Mouse (Mus musculus) hindbrain, embryonic 11.5 days (tissue): ENCODE data around the gene Cfap99. TPM values are rescaled to one million over a fixed set of nuclear protein-coding genes. Genes with fewer than 3 reads are reported as not detected.

ENCODE experiments used
- ATAC-seq: fragments of 200-750 bp; cut with Nextera tagmentation; 2 replicates; pipeline ENCODE4 v1.8.0; 2017; ENCODE audit warnings: mild to moderate bottlenecking, moderate TSS enrichment, moderate library complexity; ENCODE audit not compliant: low FRiP score
- DNase-seq: peaks from one replicate; pipeline ENCODE4 v3.0.0-alpha.2; 2015; ENCODE audit warnings: low spot score
- H3K27ac ChIP-seq: fragments of 300-500 bp; sonication (generic); 2 replicates; pipeline ENCODE4 v1.5.1; 2014; ENCODE audit warnings: mild to moderate bottlenecking, low read depth, low read length
- H3K27me3 ChIP-seq: fragments of 300-500 bp; sonication (generic); 2 replicates; pipeline ENCODE4 v1.6.1; 2014; ENCODE audit warnings: mild to moderate bottlenecking, low read length, moderate library complexity, mixed read lengths; ENCODE audit not compliant: control insufficient read depth, insufficient read depth
- H3K36me3 ChIP-seq: fragments of 300-500 bp; sonication (generic); 2 replicates; pipeline ENCODE4 v1.6.1; 2014; ENCODE audit warnings: mild to moderate bottlenecking, low read length, moderate library complexity, mixed read lengths; ENCODE audit not compliant: control insufficient read depth, insufficient read depth
- H3K4me1 ChIP-seq: fragments of 300-500 bp; sonication (generic); replicated peaks from 2 replicates; pipeline ENCODE4 v1.6.1; 2014; ENCODE audit warnings: low read length, mixed read lengths; ENCODE audit not compliant: control insufficient read depth, insufficient read depth
- H3K4me2 ChIP-seq: fragments of 300-500 bp; sonication (generic); replicated peaks from 2 replicates; pipeline ENCODE4 v1.6.1; 2014; ENCODE audit warnings: mild to moderate bottlenecking, low read depth, low read length
- H3K4me3 ChIP-seq: fragments of 300-500 bp; sonication (generic); 2 replicates; pipeline ENCODE4 v1.5.1; 2014; ENCODE audit warnings: low read depth, low read length
- H3K9ac ChIP-seq: fragments of 300-500 bp; sonication (generic); 2 replicates; pipeline ENCODE4 v1.6.1; 2014; ENCODE audit warnings: low read depth, low read length
- H3K9me3 ChIP-seq: fragments of 300-500 bp; sonication (generic); 2 replicates; pipeline ENCODE4 v1.6.1; 2016; ENCODE audit warnings: low read length; ENCODE audit not compliant: control insufficient read depth
- WGBS: fragments of 180-500 bp; shearing (Covaris S2); extraction: QIAGEN DNeasy Blood & Tissue Kit; methylation state at CpG from one replicate; pipeline ENCODE4 v1.1.7; 2014; 5-methylcytosine and 5-hydroxymethylcytosine counted together
- polyA plus RNA-seq: library from polyadenylated mRNA; unstranded; fragments of >200 nt; fragmentation: Nextera tagmentation; extraction: Ambion mirVana; gene quantifications from 2 replicates; pipeline ENCODE4 v1.2.1, GENCODE M21; 2014

The Cfap99 gene
- polyA plus RNA-seq, 1 experiment from 2014 or later, result 0.20 TPM

DNA sequence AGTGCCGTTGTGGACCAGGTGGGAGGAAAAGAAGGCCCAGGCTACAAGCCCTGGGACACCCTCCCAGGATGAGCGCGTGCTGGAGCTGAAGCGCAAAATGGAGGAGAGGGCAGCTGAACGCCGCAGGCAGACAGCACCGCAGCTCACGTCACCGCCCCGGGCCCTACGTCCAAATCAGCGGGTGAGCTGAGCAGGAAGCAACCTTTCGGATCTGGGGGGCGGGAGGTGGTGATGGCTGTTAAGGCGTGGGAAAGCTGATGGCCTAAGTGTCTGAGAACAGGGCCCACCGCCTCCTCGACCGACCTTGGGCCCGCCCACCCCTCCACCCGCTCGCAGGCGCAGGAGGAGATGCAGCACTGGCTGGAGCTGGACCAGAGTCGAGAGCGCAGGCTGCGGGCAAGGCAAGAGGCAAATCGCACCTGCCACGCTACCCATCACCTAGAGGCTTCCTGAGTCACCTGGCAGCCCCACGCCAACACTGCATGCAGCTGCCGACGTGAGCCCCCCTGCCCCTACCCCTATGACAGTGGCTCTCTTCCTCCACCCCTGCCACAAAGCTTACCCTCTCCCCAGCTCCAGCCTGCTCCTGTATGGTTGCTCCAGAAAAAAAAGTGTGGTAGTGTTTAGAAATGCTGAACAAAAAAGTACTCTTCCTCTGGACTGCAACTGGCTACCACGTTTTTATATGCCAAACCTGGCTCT is 38.6 kb downstream of the Cfap99 start:
- Histone ChIP-seq H3K4me3 (peak overlapping the region; percentile 18; the same call in 1 of the 2 replicates), H3K27ac (no peak overlapping the region), H3K4me2 (peak overlapping the region; percentile 45), H3K27me3 (no peaks in the 10 kb centered on the region), H3K4me1 (peaks cover 4% of the 10 kb centered on the region; the same call in 1 of the 2 replicates), H3K36me3 (no peaks in the 10 kb centered on the region), H3K9ac (peak overlapping the region; percentile 60), H3K9me3 (no peaks in the 10 kb centered on the region)
- WGBS, result 16% methylated on average over 29 of the region's 31 CpGs
- peak; percentile 59; the same call in 1 of the 2 replicates for ATAC-seq
- DNase-seq, result peak; percentile 51

DNA sequence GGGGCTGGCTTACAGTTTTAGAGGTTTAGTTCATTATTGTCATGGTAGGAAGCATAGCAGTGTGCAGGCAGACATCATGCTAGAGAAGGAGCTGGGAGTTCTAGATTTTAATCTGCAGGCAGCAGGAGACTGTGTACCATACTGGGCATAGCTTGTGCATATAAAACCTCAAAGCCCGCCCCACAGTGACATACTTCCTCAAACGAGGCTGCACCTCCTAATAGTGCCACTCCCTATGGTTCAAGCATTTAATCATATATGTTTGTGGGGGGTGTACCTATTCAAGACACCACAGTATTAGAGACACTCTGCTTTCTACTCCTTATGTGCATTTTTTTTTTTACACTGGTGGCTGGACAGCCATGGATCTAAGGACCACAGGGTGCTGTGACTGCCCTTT is 41.7 kb downstream of the Cfap99 start:
- Histone ChIP-seq H3K4me3 (no peak overlapping the region), H3K36me3 (no peaks in the 10 kb centered on the region), H3K9ac (no peak overlapping the region), H3K27ac (no peak overlapping the region), H3K9me3 (no peaks in the 10 kb centered on the region), H3K4me1 (peaks cover 4% of the 10 kb centered on the region; the same call in 1 of the 2 replicates), H3K27me3 (no peaks in the 10 kb centered on the region), H3K4me2 (no peak overlapping the region)
- WGBS, result 84% methylated on average over 2 of the region's 2 CpGs
- DNase-seq (no peak), ATAC-seq (no peak)

DNA sequence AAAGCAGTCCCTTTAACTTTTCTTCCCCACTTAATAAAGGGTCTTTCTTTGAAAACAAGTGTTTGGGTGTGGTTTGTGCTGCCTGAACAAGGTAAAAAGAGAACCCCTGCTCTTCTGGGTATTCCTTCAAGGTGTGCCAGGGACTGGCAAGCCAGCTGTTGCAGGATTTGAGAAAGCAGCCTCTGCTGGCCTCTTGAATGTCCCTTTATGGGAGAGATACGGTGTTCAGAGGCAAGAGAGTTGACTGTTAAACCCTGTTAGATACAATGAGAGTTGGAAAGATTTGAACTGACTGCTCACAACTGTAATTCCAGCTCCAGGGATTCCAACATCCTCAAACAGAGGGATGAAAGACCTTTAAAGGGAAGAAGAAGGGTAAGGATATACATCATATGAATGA is 45.7 kb downstream of the Cfap99 start:
- Histone ChIP-seq H3K4me1 (no peaks in the 10 kb centered on the region), H3K36me3 (no peaks in the 10 kb centered on the region), H3K9me3 (no peaks in the 10 kb centered on the region), H3K27me3 (no peaks in the 10 kb centered on the region), H3K27ac (no peak overlapping the region), H3K9ac (no peak overlapping the region), H3K4me2 (no peak overlapping the region), H3K4me3 (no peak overlapping the region)
- DNase-seq (no peak), ATAC-seq (no peak)
- WGBS, result 91% methylated on average over 1 of the region's 1 CpGs

GRCm38 (mm10) chr5:34335539-34336096 is 47.2 kb downstream of the Cfap99 start:
- no peaks in the 10 kb centered on the region for H3K27me3 ChIP-seq
- H3K4me2 ChIP-seq, result peak overlapping the region; percentile 93
- WGBS, result 2% methylated on average over 21 of the region's 21 CpGs
- peak overlapping the region; percentile 85 for H3K27ac ChIP-seq
- no peaks in the 10 kb centered on the region for H3K4me1 ChIP-seq
- H3K4me3 ChIP-seq, result peak overlapping the region; percentile 100
- ATAC-seq (peak; percentile 68), DNase-seq (no peak)
- H3K36me3 ChIP-seq, result no peaks in the 10 kb centered on the region
- H3K9ac ChIP-seq, result peak overlapping the region; percentile 96
- H3K9me3 ChIP-seq, result no peaks in the 10 kb centered on the region

GRCm38 (mm10) chr5:34336097-34336774 is 47.8 kb downstream of the Cfap99 start, which contains the start of gene Rnf4:
Gene Rnf4 (plus strand): TSS chr5:34336289.
- WGBS, result under 1% methylated on average over 62 of the region's 67 CpGs

GRCm38 (mm10) chr5:34336775-34337450 is 48.5 kb downstream of the Cfap99 start:
- Histone ChIP-seq H3K4me3 (peak overlapping the region; percentile 100), H3K9me3 (no peaks in the 10 kb centered on the region), H3K4me1 (no peaks in the 10 kb centered on the region), H3K27me3 (no peaks in the 10 kb centered on the region), H3K27ac (peak overlapping the region; percentile 93), H3K9ac (peak overlapping the region; percentile 98), H3K36me3 (no peaks in the 10 kb centered on the region), H3K4me2 (peak overlapping the region; percentile 91)
- peak; percentile 55 for ATAC-seq
- DNase-seq, result peak; percentile 80
- WGBS, result under 1% methylated on average over 42 of the region's 42 CpGs

More at GRCm38 (mm10) chr5:34336097-34336774, 47.8 kb downstream of the Cfap99 start, which contains the start of gene Rnf4:
- H3K27ac ChIP-seq, result peak within 1 kb of the TSS; percentile 93
- no peaks in the 10 kb centered on the region for H3K36me3 ChIP-seq
- no peaks in the 10 kb centered on the region for H3K9me3 ChIP-seq
- peak within 1 kb of the TSS; percentile 93 for H3K4me2 ChIP-seq
- peak within 1 kb of the TSS; percentile 98 for H3K9ac ChIP-seq
- peak within 1 kb of the TSS; percentile 100 for H3K4me3 ChIP-seq
- H3K27me3 ChIP-seq, result no peaks in the 10 kb centered on the region
- DNase-seq (peak; percentile 98), ATAC-seq (peak; percentile 97)
- no peaks in the 10 kb centered on the region for H3K4me1 ChIP-seq

- H3K4me3 ChIP-seq, result no peak overlapping the region
- no peaks in the 10 kb centered on the region for H3K36me3 ChIP-seq
- H3K9me3 ChIP-seq, result no peaks in the 10 kb centered on the region
- no peaks in the 10 kb centered on the region for H3K4me1 ChIP-seq
- H3K27me3 ChIP-seq, result no peaks in the 10 kb centered on the region
- H3K4me2 ChIP-seq, result no peak overlapping the region
- H3K27ac ChIP-seq, result no peak overlapping the region
- DNase-seq (no peak), ATAC-seq (no peak)
- no peak overlapping the region for H3K9ac ChIP-seq
- 87% methylated on average over 6 of the region's 6 CpGs for WGBS
Measured at GRCm38 (mm10) chr5:34340246-34340645, 51.8 kb downstream of the Cfap99 start.

- no peak overlapping the region for H3K27ac ChIP-seq
- peaks cover 15% of the 10 kb centered on the region for H3K36me3 ChIP-seq
- H3K4me3 ChIP-seq, result no peak overlapping the region
- ATAC-seq (no peak), DNase-seq (no peak)
- H3K9ac ChIP-seq, result no peak overlapping the region
- WGBS, result 96% methylated on average over 3 of the region's 3 CpGs
- H3K4me1 ChIP-seq, result no peaks in the 10 kb centered on the region
- H3K9me3 ChIP-seq, result no peaks in the 10 kb centered on the region
- no peak overlapping the region for H3K4me2 ChIP-seq
- H3K27me3 ChIP-seq, result no peaks in the 10 kb centered on the region
Measured at GRCm38 (mm10) chr5:34352084-34352631, 63.8 kb downstream of the Cfap99 start.
